Mouse (Mus musculus) embryonic facial prominence, embryonic 11.5 days (tissue): ENCODE data around the gene Wipf1. TPM values are rescaled to one million over a fixed set of nuclear protein-coding genes. Genes with fewer than 3 reads are reported as not detected.

Source experiments
- ATAC-seq: fragments of 200-750 bp; cut with Nextera tagmentation; replicated peaks from 2 replicates; pipeline ENCODE4 v1.8.0; 2017; ENCODE audit warnings: low read depth; ENCODE audit not compliant: insufficient number of reproducible peaks, low FRiP score, low TSS enrichment
- DNase-seq: peaks from one replicate; pipeline ENCODE4 v3.0.0-alpha.2; 2015; ENCODE audit warnings: low spot score
- H3K27ac ChIP-seq: fragments of 300-500 bp; sonication (generic); replicated peaks from 2 replicates; pipeline ENCODE4 v1.5.1; 2014; ENCODE audit warnings: mild to moderate bottlenecking, low read depth, low read length, control low read depth
- H3K27me3 ChIP-seq: fragments of 300-500 bp; sonication (generic); 2 replicates; pipeline ENCODE4 v1.6.1; 2014; ENCODE audit warnings: mild to moderate bottlenecking, low read length, moderate library complexity, mixed read lengths; ENCODE audit not compliant: control insufficient read depth, insufficient read depth
- H3K36me3 ChIP-seq: fragments of 300-500 bp; sonication (generic); replicated peaks from 2 replicates; pipeline ENCODE4 v1.6.1; 2014; ENCODE audit warnings: low read depth, mild to moderate bottlenecking, low read length, moderate library complexity, mixed read lengths; ENCODE audit not compliant: control insufficient read depth, insufficient read depth
- H3K4me1 ChIP-seq: fragments of 300-500 bp; sonication (generic); 2 replicates; pipeline ENCODE4 v1.6.1; 2014; ENCODE audit warnings: low read length, mixed read lengths; ENCODE audit not compliant: control insufficient read depth, insufficient read depth
- H3K4me2 ChIP-seq: fragments of 300-500 bp; sonication (generic); 2 replicates; pipeline ENCODE4 v1.6.1; 2014; ENCODE audit warnings: low read depth, mild to moderate bottlenecking, control low read depth, low read length, moderate library complexity
- H3K4me3 ChIP-seq: fragments of 300-500 bp; sonication (generic); 2 replicates; pipeline ENCODE4 v1.5.1; 2014; ENCODE audit warnings: low read depth, low read length, control low read depth
- H3K9ac ChIP-seq: fragments of 300-500 bp; sonication (generic); replicated peaks from 2 replicates; pipeline ENCODE4 v1.6.1; 2014; ENCODE audit warnings: mild to moderate bottlenecking, control low read depth, low read length
- H3K9me3 ChIP-seq: fragments of 300-500 bp; sonication (generic); replicated peaks from 2 replicates; pipeline ENCODE4 v1.6.1; 2016; ENCODE audit warnings: mild to moderate bottlenecking, low read length, inconsistent platforms, mixed read lengths; ENCODE audit not compliant: control insufficient read depth
- WGBS: fragments of 180-500 bp; shearing (Covaris S2); extraction: QIAGEN DNeasy Blood & Tissue Kit; methylation state at CpG from one replicate; pipeline ENCODE4 v1.1.7; 2014; 5-methylcytosine and 5-hydroxymethylcytosine counted together
- polyA plus RNA-seq: library from polyadenylated mRNA; unstranded; fragments of >200 nt; fragmentation: Nextera tagmentation; extraction: Ambion mirVana; gene quantifications from 2 replicates; pipeline ENCODE4 v1.2.1, GENCODE M21; 2014

Wipf1 gene
- polyA plus RNA-seq, result 15.9 and 17.5 TPM in 2 replicates

DNA sequence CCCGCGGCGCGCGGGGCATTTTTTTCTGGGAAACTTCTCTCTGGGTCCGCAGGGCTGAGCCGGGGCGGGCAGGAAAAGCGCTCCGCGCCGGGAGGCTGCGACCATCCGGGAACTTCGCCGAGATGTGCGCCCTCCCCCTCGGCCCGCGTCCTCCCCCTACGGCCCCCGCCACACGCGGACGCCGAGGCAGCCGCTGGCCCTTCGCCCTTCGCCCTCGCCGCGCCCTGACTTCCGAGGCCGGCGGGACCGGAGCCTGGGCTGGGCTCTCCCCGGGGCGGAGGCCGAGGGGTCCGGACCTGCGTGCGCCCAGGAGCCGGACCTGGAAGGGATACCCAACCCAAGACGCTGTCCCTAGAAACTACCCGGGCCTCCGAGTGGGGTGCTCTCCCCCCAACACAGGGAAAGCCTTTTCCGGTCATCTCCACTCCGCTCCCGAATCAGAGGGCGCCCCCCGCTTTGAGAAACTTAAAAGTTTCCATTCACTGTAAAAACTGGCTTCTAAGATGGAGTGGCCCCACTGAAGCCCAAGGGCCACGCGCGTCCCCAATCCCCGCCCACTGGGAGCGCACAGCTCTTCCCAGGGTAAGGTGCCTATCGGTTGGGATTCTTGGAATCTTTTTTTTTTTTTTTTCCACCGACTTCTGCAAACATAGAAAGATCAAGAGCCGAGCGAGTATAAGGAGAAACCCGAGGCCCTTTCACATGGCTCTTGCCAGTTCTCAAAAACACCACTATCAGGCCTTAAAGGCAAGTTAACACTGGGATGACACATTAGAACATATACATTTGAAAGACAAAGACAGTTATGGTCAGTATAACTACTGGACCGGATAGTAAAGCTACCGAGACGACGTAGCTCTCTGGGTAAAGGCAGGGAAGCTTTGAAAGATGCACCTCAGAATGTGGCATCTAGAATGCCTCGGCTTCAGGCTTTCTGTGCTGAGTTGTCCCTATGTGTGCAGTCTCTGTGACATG lies at the start of gene Wipf1:
TSS of gene Wipf1 (minus strand) at position 379 of the 975 bp plus-strand sequence.
- Histone ChIP-seq H3K27me3 (no peaks in the 10 kb centered on the region), H3K4me1 (peaks cover 3% of the 10 kb centered on the region; the same call in 1 of the 2 replicates), H3K9me3 (no peaks in the 10 kb centered on the region), H3K9ac (peak within 1 kb of the TSS; percentile 98), H3K27ac (peak within 1 kb of the TSS; percentile 81), H3K4me3 (peak within 1 kb of the TSS; percentile 85), H3K4me2 (peak within 1 kb of the TSS; percentile 85), H3K36me3 (no peaks in the 10 kb centered on the region)
- WGBS, result 2% methylated on average over 53 of the region's 66 CpGs
- ATAC-seq (peak; percentile 83), DNase-seq (peak; percentile 83)

DNA sequence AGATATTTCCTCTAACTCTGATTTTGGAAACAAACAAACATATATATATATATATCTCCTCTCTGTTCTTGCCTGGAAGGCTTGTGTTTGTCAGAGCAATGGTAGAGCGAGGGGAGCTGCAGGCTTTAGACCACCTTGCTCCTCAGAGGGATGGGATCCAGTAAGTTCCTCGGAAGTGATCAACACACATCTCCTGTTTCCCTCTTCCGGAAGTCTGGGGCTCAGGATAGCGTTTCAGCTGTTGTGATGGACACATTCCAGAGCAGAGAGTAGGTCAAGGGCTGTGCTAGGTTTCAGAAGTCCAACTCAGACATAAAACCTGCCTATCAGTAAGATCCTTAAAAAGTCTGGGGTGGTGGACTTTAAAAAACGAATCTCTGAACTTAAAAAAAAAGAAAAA lies 49.6 kb upstream of the Wipf1 start:
- Histone ChIP-seq H3K4me3 (no peak overlapping the region), H3K4me2 (no peak overlapping the region), H3K4me1 (no peaks in the 10 kb centered on the region), H3K9ac (no peak overlapping the region), H3K27me3 (no peaks in the 10 kb centered on the region), H3K36me3 (no peaks in the 10 kb centered on the region), H3K9me3 (no peaks in the 10 kb centered on the region), H3K27ac (no peak overlapping the region)
- DNase-seq (no peak), ATAC-seq (no peak)
- 45% methylated on average over 5 of the region's 5 CpGs for WGBS

DNA sequence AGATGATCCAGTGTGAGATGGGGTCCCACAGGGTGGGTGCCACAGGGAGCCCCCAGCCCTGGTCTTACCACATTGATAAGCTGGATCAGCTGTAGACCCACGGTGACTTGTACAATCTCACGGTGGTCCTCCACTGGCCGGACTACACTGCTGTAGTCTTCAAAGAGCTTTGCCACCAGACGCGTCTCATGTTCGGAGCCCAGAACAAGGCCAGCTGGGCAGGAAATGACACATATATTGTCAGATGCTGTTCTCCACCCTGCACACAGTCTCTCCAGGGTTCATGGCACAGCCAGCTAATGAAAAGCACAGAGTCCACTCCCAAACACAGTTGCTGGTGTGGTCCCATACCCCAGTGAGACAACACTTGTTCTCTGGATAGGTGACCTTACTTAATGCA lies 44.9 kb upstream of the Wipf1 start:
- H3K4me1 ChIP-seq, result peaks cover 2% of the 10 kb centered on the region; the same call in 1 of the 2 replicates
- H3K27me3 ChIP-seq, result no peaks in the 10 kb centered on the region
- H3K27ac ChIP-seq, result no peak overlapping the region
- no peaks in the 10 kb centered on the region for H3K36me3 ChIP-seq
- H3K9me3 ChIP-seq, result no peaks in the 10 kb centered on the region
- no peak for DNase-seq
- no peak overlapping the region for H3K4me3 ChIP-seq
- H3K4me2 ChIP-seq, result no peak overlapping the region
- no peak for ATAC-seq
- WGBS, result 84% methylated on average over 6 of the region's 6 CpGs
- no peak overlapping the region for H3K9ac ChIP-seq

DNA sequence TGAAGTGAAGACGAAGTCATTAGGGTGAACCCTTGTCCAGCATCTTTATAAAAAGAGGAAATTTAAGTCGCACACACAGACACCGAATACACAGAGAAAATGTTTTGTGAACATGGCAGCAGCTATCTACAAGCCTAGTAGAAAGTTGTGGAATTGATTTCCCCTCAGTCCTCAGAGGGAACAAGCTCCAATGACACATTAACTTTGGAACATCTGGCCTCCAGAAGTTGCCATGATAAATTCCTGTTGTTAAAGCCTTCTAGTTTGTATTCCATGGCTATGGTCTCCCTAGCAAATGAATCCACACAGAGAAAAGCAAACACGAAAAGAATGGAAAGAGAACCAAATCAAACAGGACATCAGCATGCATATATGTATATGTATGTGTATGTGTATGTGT lies 44.0 kb upstream of the Wipf1 start:
- no peaks in the 10 kb centered on the region for H3K9me3 ChIP-seq
- no peak for ATAC-seq
- H3K9ac ChIP-seq, result no peak overlapping the region
- no peak overlapping the region for H3K4me3 ChIP-seq
- H3K36me3 ChIP-seq, result no peaks in the 10 kb centered on the region
- WGBS, result 51% methylated on average over 4 of the region's 4 CpGs
- H3K4me2 ChIP-seq, result no peak overlapping the region
- H3K27ac ChIP-seq, result 0 out of 2 replicates have a peak overlapping the region, but pooled peaks have one; percentile 62
- peak; percentile 71 for DNase-seq
- no peaks in the 10 kb centered on the region for H3K27me3 ChIP-seq
- H3K4me1 ChIP-seq, result peaks cover 2% of the 10 kb centered on the region; the same call in 1 of the 2 replicates

DNA sequence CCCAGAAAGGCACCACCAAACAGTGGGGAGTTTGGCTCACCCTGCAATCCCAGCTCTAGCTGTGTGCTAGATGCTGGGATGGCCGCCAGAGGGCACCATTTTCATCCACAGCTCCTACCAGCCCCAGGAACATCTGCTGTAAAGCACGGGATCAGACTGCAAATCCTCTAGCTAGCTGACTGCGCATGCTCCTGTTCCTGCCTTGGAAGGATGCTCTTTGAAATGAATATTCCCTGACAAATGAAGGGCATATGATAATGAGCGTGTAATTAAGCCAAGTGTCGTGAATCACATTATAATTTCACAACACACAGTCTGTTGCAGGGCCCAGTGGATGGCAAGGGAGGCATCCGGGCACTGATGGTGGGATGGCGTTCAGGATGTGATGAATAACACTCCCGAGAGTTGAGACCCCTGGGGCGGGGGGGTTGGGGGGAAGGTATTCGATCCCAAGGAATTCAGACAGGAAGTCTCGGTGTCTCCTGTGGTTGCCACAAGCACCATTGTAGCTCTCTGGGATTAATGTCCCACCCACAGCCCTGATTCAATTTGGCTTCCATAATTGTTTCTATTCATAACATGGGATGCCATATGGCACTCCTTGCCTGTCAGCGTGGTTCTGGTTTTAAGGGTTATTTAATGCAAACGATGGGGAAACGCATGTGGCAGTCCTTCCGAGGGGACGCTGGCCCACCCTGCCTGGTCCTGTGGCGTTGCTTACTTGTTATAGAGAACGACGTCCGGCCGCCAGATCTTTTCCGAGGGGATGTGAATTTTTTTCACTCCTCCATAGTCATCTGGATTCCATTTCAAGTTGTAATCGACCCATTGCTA lies 43.2 kb upstream of the Wipf1 start:
- no peaks in the 10 kb centered on the region for H3K27me3 ChIP-seq
- H3K9me3 ChIP-seq, result no peaks in the 10 kb centered on the region
- H3K4me1 ChIP-seq, result peaks cover 2% of the 10 kb centered on the region; the same call in 1 of the 2 replicates
- H3K4me2 ChIP-seq, result peak overlapping the region; percentile 44
- no peaks in the 10 kb centered on the region for H3K36me3 ChIP-seq
- H3K27ac ChIP-seq, result peak overlapping the region; percentile 62; the same call in 1 of the 2 replicates
- H3K9ac ChIP-seq, result no peak overlapping the region; the same call in 1 of the 2 replicates
- 13% methylated on average over 23 of the region's 23 CpGs for WGBS
- peak overlapping the region; percentile 22 for H3K4me3 ChIP-seq
- DNase-seq, result peak; percentile 91
- peak; percentile 80 for ATAC-seq

DNA sequence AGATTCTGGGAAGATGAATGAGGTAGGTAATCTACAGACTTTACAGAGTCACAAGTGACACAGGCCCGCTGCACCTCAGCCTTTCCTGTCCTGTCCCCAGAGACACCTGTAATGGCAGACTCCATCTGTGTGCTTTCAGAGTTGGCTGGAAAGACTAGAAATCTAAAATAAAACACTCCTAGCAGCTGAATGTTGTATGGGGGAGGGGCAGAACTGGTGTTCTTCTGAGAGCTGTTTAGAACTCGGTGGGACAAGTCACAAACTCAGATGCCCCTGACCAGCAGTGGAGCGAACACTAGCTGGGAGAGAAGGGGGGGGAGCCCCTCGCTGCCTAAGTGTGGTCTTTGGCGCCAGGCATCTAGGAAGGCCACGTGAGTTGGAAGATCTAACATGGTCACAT lies 42.4 kb upstream of the Wipf1 start:
- Histone ChIP-seq H3K27ac (peak overlapping the region; percentile 35; the same call in 1 of the 2 replicates), H3K9me3 (no peaks in the 10 kb centered on the region), H3K4me1 (peaks cover 2% of the 10 kb centered on the region; the same call in 1 of the 2 replicates), H3K27me3 (no peaks in the 10 kb centered on the region), H3K9ac (peak overlapping the region; percentile 18; the same call in 1 of the 2 replicates), H3K4me3 (no peak overlapping the region), H3K36me3 (no peaks in the 10 kb centered on the region), H3K4me2 (no peak overlapping the region)
- ATAC-seq (no peak), DNase-seq (no peak)
- WGBS, result 52% methylated on average over 6 of the region's 6 CpGs

DNA sequence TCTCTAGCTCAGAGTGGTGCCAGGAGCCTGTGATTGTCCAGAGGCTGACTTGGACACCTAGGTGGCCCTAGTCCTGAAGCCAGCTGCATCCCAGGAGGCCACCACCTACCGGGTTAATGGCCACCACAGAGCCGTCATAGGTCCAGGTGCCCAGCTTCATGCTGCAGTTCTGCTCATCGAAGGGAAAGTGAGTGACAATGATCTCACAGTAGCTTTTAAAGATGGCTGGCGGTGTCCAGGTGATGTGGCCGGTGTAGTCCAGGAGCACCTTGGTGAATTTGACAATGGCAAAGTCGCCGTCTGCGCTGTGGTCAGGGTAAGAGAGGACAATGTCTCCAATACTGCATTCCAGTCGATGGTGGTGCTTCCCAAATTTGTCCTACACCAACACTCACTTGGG lies 41.8 kb upstream of the Wipf1 start:
- Histone ChIP-seq H3K4me1 (peaks cover 2% of the 10 kb centered on the region; the same call in 1 of the 2 replicates), H3K27me3 (no peaks in the 10 kb centered on the region), H3K4me2 (no peak overlapping the region), H3K9me3 (no peaks in the 10 kb centered on the region), H3K4me3 (no peak overlapping the region), H3K27ac (no peak overlapping the region), H3K9ac (no peak overlapping the region), H3K36me3 (no peaks in the 10 kb centered on the region)
- WGBS, result 93% methylated on average over 9 of the region's 9 CpGs
- ATAC-seq, result no peak
- no peak for DNase-seq
